Mouse (Mus musculus) urinary bladder, postnatal 4 days (tissue): ENCODE measurements around the gene Ntrk3.

Experiments
- DNase-seq, 2 experiments: peaks; one replicate each; pipeline ENCODE4 v3.0.0; 2021 to 2022; ENCODE audit warnings: low spot score in 2 of 2

The Ntrk3 gene

GRCm38 (mm10) chr7:78737614-78738210 lies at the start of gene Ntrk3:
Gene Ntrk3 (minus strand): TSS chr7:78738012.
- DNase-seq = no peak

DNA sequence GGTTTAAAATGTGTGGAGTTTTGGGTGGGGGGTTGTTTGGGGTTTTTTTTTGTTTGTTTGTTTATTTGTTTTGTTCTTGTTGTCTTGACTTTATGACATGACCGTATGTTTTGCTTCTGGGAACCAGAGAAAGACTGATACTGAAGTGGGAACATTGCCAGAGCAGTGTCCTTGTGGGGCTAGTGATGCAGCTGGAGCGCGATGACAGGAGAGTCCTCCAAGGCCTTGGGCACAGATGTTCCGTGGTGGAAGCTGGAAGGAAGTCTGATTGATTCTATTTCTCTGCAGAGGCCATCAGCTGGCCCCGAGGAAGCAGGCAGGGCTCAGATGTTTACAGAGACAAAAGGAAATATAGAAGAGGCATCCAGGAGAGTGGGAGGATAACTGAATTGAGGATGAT lies 48.1 kb upstream of the Ntrk3 start:
- DNase-seq = no peak

DNA sequence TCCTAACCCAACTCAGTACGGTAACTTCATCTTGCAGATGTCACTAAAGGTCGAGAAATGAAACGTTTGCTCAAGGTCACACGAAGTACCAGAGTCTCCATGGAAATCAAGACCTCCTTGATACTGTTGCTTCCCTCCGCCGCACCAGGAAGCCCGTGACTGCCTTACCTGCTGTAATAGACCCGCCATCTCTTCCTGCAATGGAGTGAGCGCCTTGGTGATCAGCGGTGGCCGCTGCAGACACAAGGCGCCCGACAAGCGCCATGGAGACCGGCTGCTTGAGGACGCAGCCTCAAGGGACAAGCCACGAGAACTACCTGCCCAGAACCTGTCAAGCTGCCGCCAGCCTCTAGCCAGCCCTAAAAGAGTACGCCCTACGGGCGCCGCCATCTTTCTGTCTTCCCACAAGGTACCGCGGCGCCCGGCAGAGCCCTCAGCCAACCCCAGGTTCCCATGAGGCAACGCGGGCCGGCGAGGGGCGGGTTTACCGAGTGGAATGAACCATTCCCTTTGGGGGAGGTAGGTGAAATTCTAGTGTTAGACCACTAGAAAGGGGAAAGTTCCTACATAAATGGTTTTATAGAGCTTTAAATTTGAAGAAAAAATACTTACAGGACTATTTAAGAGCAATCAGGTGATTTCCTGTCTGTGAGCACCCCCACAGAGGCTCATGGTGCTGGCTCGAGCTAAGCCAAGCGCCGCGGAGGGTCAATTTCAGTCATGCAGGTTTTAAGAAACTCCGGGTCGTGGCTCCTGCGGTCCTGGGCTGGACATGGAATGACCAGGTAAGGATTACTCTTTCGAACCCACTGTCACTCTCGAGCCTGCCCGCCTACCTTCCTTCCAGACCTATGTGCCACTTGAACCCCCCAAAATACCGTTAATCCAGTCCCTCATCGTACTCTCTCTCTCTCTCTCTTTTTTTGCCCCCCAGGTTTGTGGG lies 45.1 kb upstream of the Ntrk3 start, which contains the start of the genes Mrps11 and Mrpl46:
TSS of gene Mrps11 (plus strand) at position 481 of the 943 bp plus-strand sequence.
TSS of gene Mrpl46 (minus strand) at position 893 of the 943 bp plus-strand sequence.
- peak; percentile 78 to 90 for DNase-seq

DNA sequence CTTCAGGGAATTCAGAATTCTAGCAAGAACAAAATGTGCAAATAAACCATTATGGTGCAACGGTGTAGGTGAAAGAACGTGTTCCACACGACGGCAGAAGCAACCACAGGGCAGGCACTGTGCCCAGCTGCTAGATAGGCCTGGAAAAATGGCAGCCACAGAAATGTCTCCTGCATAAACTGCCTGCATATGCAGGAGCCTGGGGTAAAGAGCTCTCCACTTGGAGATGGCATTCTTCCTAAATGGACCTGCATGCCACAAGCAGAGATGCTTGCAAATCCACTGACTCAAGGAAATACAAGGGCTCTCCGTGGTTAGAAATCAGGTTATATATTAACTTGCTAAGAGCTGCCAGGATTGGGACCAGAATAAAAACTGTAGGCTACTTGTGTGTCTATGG lies 40.9 kb upstream of the Ntrk3 start:
- DNase-seq = no peak

GRCm38 (mm10) chr7:78770936-78771335 lies 33.1 kb upstream of the Ntrk3 start:
- no peak for DNase-seq

- DNase-seq = no peak
Observed at GRCm38 (mm10) chr7:78769075-78769652, 31.4 kb upstream of the Ntrk3 start.

- no peak for DNase-seq
Observed at GRCm38 (mm10) chr7:78767929-78768531, 30.2 kb upstream of the Ntrk3 start.

GRCm38 (mm10) chr7:78766019-78766683 lies 28.3 kb upstream of the Ntrk3 start:
- DNase-seq = peak; percentile 61 to 86

GRCm38 (mm10) chr7:78765215-78765631 lies 27.4 kb upstream of the Ntrk3 start:
- no peak for DNase-seq

DNA sequence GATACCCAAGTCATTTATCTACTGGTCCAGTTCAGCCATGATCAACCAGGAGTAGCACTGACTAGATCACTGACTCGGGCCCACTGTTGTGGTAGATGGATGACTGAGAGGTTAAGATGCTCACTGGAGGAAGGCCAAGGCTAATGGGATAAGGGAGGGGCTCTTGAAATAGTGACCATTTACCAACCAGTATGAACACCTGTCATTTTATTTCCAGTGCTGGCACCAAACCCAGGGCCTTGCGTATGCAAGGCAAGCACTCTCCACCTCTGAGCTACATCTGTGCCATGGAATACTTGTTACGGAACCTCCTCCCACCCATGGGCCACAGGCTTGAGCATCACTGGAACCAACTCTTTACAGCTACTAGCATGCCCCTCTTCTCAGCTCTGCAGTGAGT lies 26.0 kb upstream of the Ntrk3 start:
- DNase-seq = no peak

- DNase-seq = no peak
Observed at GRCm38 (mm10) chr7:78754458-78755000, 16.7 kb upstream of the Ntrk3 start.

GRCm38 (mm10) chr7:78753752-78754457 lies 16.1 kb upstream of the Ntrk3 start:
- no peak for DNase-seq

DNA sequence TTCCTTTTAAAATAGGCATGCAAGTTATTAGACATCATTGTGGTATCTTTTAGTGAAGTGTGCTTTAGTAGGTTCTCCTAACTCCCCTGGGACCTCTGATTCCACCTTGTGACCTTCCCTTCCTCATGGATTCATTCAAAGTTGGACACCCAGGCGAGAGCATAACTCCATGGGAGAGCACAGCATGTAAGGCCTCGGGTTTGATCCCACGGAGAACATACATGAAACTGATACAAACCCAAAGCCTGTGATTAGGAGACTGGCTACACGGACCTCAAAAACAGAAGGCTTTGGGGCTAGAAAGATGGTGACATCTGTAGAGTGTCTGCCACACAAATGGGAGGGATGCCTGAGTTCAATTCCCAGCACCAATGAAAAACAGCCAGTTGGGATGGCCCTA lies 15.1 kb upstream of the Ntrk3 start:
- no peak for DNase-seq

GRCm38 (mm10) chr7:78743731-78744385 lies 6.0 kb upstream of the Ntrk3 start:
- DNase-seq = no peak

GRCm38 (mm10) chr7:78739351-78740000 lies 1.7 kb upstream of the Ntrk3 start:
- DNase-seq = no peak

DNA sequence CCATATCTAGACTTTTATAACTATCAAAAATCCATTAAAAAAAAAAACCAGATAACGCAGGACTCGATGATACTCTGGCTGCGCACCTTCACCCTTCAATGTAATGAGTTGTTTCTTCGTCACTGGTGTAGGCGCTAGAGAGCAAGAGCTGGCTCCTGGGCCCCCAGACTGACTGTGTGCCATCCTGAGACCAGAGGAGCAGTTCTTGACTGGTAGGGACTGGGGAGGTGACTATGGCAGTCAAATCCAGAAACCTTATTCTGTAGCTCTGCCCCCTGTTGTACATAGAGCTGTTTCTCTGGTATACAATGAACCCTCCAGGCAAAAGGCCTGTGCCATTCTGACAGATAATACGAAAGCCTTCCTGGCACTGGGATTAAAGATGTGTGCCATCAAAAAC lies 616 bp downstream of the Ntrk3 start:
- DNase-seq = no peak

GRCm38 (mm10) chr7:78731391-78731790 lies 6.4 kb downstream of the Ntrk3 start:
- no peak for DNase-seq

DNA sequence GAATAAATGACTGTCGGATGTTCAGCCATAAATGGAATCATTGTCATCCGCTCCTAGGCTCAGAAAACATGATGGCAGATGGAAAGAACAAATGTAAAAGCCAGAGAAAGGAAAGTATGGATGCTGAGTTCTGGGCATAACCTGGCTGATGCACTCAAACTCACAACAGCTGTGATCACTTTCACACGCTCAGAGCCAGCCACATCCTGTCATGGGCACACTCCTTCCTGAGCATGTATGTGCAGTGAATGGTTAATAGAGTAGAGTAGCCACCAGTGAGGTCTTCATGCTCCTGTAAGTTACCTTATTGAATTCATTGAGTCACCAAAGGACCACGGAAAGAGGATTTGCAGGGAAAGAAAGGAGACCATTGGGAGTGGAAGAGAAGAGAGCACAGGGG lies 13.2 kb downstream of the Ntrk3 start:
- DNase-seq = no peak

DNA sequence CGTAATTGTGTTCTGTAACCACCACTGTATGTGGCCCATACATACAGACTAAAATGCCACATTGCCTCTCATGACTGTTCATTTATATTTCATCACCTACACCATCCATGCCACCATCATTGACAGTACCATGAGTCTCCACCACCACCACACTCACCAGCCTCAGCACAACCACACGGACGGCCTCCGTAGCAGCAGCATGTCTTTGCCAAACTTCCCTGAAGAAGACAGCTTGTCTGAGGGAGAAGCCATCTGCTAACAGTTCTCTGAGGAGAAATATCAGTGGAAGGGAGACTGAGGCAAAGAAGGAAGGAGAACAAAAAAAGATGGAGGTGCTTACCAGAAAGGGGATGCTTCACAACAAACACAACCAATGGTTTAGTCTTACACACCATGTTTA lies 15.8 kb downstream of the Ntrk3 start:
- no peak for DNase-seq
